Mouse (Mus musculus) megakaryocyte progenitor cell, adult 5-6 weeks (primary cell): Measurements from ENCODE around the gene Aptx. TPM values are rescaled to one million over a fixed set of nuclear protein-coding genes. Genes with fewer than 3 reads are reported as not detected.
A peak's percentile ranks its signal among the peaks of the same experiment; 100 is the strongest.

Source experiments
- ATAC-seq: replicated peaks from 2 replicates; pipeline ENCODE4 v1.8.0; 2016; ENCODE audit warnings: mild to moderate bottlenecking, moderate TSS enrichment, inconsistent platforms; ENCODE audit not compliant: poor library complexity
- total RNA-seq, 2 experiments: library from RNA; stranded (forward) in 1 of 2; stranded (reverse) in 1 of 2; fragments of 157-497, 149-512 nt in 1 of 2; fragments of 200-1000 nt in 1 of 2; gene quantifications; 2 replicates each; pipeline versions ENCODE4 v1.2.3 to v1.2.4; 2015 to 2017

The Aptx gene
- total RNA-seq (2015), result 11.3 and 21.4 TPM in 2 replicates
- total RNA-seq (2017), result 11.2 and 16.5 TPM in 2 replicates

DNA sequence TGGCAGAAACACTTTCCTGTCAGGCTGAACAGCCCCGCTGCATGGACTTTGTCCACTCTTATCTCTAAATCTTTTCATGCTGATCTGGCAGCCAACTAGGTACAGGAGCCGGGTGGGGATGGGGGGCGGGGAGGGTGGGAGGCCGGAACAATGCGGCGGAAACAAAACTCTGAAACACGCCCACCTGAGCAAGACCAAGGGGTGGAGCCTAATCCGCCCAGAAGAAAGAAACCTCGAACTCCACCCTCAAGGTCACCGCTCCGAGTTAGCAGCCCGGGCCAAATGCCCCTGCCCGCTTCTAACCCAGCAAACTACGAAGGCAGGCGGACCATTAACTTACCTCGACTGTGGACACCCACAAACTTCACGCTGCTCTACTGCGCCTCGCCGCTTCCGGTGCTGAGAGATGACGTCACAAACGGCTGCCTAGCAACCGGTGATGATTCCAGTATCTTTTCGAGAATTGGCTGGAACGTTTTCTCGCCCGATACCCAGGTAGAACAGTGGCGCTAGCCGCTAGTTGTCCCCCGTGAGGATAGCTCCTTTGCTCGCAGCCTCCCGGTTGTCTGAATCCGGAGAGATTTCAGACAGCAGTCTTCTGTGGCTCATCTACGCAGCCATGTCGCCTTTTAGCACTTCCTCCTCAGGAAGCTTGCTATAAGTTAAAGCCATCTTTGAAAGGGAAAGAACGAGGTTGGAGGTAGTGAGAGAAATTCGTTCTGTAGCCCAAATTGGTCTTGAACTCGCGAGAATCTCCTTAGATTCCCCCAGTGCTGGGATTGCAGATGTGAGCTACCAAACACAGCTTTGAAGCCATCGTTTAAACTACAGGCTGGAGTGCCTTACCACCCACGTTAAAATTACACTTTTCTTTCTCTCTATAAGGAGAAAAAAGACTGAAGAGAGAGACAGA is at the start of gene Aptx:
TSS of gene Aptx (minus strand) at position 398 of the 913 bp plus-strand sequence.
- peak; percentile 98 for ATAC-seq

DNA sequence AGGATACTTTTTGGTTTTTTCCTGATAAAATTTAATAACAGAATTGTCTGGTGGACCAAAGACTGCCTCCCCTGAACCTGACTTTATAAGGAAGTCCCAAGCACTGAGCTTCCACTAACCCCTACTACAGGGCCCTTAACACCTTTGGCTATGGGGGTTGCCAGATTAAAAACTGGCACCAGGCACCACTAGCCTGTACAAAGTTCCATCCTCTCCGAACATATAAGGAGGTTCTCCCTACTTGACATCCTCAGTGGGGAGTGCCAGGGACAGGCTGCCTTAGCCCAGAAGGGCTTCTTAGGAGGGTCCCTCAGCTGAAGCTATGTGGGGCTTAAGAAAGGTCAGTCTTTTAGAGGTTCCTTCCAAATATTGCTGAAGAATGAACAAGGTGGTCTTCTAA is 32.4 kb upstream of the Aptx start:
- no peak for ATAC-seq

DNA sequence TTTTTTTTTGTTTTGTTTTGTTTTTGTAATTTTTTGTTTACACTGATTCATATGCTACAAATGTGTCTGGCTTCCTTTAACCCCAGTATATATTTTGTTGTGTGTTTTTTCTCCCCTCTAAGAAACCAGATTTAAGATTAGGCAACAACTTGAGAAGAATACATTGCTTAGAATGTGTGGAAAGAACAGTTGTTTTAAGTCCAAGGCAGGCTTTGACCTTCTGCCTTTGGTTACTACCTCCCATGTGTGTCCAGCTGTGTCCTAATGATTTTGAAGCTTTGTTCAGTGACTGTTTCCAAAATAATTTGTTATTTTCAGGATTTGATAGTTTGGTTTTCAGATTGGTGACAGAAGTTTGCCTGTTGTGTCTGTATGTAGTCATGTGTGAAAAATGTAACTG is 28.3 kb upstream of the Aptx start:
- no peak for ATAC-seq

DNA sequence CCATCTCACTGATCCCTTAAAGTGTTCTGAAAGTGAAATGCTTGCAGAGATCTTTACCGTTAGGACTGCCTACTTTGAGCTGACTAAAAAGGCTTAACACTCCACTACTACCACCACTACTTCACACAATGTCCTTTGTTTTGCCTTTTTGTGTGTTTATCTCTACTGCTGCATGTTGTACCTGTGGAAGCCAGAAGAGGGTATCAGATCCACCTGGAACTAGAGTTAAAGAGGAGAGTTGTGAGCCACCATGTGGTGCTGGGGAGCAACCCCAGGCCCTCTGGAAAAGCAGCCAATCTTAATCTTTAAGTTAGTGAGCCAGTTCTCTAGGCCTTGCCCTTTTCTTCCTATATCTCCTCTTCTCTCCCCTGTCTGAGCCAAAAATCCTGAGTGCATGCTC is 24.3 kb upstream of the Aptx start:
- ATAC-seq, result 0 out of 2 replicates have a peak, but pooled peaks have one; percentile 11

DNA sequence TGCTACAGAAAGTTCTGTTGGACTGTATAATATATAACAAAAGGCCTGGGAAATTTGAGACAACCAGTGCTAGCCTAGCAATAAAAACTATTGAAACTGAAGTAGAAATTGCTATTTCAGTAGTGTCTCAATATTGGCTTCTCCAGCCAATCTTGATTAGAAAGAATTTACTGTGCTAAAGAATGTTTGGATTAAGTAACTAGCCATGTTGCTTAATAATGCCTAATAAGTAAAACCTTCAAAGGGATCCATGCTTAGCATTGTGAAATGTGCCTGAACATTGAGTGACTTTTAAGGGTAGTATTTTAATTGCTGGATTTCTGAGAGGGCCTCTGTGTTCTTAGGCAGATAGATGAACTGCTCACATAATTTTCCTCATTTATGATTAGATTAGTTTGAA is 22.6 kb upstream of the Aptx start:
- ATAC-seq, result no peak

DNA sequence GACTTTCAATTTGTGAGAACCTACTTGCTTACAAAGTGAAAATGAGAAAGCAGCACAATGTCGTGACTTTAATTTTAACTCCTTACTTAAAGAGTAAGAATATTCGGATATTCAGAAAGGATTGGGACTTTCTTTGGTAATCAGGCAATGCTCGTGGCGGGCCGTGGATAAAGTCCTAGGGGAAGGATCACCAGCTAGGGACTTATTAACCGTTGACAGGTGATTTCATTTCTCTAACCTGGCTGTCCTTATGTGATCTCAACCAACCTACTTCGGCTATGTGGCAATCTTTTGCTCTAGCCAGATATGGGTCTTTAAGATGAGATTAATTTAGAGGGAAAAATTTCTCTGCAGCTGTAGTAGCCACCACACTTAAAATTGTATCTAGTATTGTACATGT is 22.1 kb upstream of the Aptx start:
- no peak for ATAC-seq

DNA sequence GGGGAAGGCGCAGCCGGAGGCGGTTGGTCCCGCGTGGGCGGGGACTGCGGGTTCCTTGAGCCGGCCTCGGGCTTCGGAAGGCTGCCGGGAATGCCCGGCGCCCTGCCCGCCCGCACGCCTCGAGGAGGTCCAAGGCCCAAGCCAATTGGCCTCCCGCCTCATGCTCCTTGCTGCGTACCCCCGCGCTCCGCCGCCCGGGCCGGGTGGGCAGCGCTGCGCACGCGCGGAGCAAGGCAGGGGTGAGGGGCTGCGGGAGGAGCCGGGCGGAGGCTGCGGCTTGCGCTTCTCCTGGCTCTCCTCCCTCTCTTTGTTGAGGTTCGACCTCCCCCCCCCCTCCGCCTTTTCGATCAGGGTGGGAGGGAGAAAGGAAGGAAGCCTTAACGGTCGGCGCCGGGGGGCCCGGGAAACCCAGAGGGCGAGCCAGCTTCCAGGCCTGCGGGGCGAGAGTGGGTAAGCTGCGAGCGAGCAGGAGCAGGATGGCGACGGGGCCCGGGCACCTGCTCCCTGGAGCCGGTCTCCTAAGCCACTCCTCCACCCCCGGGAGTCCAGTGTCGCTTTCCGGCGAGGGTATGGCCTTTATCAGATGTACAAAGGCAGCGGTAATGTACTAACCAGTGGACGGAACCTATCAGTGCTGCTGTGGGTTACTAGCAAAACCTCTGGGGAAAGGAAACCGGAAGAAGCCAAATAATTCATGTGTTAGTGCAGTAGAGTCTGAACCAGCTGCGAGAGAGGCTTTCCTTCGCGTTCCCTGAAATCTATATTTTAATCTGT is 19.9 kb upstream of the Aptx start:
- peak; percentile 54 for ATAC-seq

DNA sequence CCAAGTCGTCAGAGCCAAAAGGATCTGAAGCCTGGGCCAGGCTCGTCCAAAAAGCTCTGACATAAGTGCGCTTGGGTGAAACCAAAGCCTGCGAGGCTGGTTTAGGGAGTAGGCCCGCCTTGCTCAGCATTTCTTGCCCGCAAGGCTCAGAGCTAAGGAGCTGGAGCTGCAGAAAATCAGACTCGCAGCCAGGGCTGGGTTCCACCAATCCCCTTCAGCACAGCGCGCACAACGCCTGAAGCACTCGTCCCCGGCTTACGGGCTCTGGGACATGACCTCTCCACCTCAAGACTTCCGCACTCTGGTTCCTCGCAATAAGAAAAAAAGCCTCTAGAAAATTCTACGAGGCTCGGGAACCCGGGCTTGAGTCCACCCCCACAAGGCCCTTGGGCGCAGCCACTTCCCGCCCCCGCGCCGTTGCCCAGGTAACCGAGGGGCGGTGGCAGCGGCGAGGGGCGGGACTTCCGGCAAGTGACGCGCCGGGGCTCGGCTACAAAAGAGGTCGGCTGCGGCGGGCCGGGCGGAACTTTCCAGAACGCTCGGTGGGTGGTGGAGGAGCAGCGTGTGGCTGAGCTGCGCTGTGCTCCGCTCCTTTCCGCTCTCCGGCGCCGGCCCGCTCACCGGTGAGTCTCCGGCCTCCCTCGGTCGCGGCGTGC is 19.1 kb upstream of the Aptx start, which contains the start of gene Dnaja1:
TSS of gene Dnaja1 (plus strand) at position 140 of the 656 bp plus-strand sequence.
- peak; percentile 76 for ATAC-seq

DNA sequence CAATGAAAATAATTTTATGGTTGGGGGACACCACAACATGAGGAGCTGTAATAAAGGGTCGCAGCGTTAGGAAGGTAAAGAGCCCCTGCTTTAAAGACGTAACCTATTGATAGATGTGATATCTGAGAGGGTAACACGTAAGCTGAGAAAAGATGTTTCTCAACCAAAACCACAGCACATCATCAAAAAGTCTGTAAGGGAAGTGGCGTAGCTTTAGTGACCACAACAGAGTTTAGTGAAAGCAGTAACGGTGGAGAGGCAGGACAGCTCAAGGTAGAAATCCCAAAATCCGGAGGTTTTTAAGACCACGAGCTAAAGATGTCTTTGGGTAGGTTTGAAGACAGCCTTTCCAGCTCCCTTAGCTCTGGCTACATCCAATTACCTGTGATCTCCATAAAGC is 17.9 kb upstream of the Aptx start:
- ATAC-seq, result peak; percentile 40

DNA sequence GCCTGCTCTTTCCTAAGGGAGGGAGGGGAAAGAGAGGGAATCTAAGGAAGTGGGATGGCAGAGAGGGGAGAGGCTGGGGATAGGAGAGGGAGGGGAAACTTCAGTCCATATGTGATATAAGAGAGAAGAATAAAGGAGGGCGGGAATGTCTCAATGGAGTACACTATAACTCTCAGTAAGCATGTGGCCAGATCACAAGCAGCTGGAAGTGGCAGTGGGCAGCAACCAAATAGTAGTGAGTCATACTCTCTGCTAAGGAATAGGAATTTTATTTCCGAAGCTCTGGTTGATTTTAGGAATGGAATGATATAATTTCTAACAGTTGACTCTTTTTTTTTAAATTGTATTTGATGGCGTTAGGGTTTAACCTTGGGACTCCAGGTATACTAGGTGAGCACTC is 14.1 kb upstream of the Aptx start:
- no peak for ATAC-seq

DNA sequence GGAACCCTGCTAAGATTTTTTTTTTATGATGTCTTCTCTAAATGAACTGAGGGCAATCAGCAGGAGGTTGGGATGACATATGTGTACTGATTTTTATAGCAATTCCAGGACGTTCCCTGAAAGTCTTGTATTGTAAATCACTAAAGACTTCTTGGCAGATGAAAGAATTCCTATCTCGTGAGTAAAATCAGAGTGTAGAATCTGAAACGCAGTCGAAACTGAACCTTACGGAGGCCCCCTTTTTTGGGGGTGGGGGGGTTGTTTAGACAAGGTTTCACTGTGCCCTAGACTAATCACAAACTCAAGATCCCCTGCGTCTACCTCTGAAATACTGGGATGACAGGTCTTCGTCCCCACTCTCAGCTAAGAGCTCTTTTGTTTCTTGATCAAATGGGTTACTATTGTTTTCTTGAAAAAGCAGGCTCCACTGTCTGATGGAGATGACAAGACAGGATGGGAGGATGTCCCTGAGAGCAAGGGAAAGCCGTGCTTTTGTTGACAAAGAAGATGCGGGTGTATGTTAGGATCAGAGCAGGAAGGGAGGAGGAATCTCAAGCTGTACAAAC is 799 bp upstream of the Aptx start:
- ATAC-seq, result no peak

DNA sequence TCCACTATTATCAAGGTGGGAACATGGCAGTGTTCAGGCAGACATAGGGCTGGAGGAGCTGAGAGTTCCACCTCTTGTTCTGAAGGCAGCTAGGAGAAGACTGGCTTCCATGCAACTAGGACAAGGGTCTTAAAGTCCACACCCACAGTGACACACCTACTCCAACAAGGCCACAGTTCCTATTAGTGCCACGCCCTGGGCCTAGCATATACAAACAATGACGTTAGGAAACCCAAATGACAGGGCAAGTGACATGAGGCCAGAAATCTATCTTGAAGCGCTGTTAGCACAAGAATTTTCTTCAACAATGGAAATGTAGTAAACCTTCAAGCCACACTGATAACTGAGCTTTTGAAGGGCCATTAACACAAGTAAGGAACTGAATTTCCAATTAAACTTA is 1.2 kb downstream of the Aptx start:
- ATAC-seq, result no peak

DNA sequence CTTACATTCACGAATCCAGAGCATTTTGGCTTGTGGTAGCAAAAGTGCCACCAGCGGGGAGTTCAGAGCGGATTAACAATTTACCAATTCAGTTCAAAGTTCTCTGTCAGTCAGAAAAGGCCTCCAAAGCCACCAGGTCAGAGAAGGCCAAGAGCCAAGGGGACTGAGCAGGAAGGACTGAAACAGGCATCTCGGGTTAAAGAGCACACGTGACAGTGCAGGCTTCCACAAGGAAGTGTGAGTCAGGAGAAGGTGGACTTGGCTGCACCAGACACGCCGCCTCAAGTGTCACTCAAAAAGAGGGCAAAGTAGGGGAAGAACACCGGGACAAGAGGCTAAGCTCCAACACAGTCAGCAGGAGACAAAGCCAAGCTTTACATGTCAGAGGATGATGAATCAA is 2.8 kb downstream of the Aptx start:
- no peak for ATAC-seq

DNA sequence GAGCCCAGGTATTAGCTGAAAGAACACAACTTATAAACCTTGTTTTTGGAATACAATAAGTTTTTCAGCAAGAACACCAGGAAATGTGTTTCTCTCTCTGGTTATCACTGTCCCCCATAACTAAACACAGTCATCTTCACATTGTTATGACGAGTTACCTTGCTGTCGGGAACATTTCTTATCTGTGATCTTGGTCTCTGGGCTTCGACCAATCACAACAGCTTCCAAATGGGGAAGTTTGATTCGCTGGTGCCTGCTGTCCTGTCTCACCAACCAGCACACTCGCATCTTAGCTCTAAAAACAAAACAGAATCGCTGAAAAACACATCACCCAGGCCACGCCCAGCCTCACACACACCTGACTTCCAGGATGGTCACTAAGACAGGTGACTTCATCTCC is 5.9 kb downstream of the Aptx start:
- ATAC-seq, result no peak

DNA sequence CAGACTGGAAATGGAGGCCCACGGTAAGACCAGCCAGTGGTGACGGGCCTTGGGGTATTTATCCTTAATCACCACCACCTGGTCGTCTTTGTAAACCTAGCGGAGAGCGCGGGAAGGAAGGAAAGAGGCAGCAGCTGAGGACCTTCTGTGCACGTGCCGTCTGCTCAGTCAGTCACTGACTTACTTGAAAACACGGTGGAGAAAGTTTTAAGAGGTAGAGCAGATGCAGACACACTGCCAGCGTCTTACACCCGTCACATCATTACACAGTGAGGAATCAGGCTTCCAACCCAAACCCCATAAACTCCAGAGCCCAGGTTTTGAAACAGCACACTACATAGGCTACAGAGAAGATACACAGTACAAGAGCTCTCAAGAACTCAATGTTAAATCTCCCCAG is 11.9 kb downstream of the Aptx start:
- no peak for ATAC-seq

DNA sequence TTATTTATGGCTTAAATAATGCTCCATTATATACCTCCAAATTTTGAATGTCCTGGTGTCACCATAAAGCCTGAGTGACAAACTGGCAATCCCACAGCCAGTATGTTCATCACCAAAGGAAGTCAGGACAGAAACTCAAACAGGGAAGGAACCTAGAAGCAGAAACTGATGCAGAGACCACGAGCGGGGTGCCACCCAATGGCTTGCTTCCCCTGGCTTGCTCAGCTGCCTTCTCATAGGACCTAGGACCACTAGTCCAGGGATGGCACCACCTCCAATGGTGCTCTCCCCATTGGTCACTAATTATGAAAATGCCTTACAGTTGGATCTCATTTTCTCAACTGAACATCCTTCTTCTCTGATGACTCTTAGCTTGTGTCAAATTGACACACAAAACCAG is 19.7 kb downstream of the Aptx start:
- peak; percentile 32; the same call in 1 of the 2 replicates for ATAC-seq

DNA sequence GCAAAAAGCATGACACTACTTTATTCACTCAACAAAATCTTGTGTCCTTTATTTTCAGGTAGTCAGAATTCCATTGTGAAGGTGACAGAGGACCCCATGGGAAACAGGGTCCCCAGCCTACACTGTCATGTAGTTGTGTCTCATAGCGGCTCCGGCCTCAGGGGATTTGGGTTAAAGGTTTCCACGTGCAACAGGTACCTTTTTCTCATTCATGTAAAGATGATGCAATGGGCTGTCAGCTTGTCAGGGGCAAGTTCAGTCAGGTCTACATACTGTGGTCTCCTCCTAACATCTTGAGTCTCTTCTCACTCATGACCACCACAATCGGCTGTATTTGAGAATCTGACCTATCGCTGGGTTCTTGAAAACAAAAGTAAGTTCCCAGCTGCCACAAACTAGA is 20.6 kb downstream of the Aptx start:
- no peak for ATAC-seq

DNA sequence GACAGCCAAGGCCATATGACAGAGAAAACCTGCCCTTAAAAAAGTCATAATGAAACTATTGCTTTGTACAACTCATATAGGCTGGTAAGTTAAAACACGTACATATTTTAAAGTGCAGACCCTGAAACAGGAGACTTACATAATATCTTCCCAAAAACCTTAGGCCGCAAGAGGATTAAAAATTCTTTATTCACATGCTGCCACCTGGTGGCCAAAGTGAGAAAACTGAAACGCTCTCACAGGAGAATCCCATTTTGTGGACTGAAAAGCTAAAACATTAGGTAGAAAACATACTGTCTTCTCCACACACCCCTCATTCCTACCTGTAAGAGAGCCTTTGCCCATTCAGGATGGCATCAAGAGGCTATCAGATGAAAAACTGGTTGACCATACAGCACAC is 21.1 kb downstream of the Aptx start:
- peak; percentile 30; the same call in 1 of the 2 replicates for ATAC-seq

DNA sequence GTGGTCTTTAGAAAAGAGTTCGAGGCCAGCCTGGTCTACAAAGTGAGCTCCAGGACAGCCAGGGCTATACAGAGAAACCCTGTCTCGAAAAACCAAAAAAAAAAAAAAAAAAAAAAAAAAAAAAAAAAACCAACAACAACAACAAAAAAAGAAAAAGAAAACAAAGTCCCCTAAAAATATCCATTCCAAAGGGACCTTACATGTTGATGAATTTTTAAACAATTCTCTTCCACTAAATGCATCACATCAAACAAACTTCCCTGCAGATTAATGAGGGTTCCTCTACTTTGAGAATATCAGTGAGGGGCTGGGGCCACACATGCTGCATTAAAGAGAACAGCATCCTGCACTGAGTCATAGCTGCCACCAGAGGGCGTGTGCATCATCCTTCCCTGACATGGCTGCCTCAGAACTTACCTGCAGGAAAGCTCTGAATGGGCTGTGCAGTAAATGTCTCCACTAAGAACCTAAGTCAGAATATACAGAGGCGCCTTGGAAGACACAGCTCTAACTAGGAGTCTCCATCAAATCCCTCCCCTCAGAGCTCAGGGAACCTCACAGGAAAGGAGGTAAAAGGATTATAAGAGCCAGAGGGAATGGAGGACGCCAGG is 22.6 kb downstream of the Aptx start:
- ATAC-seq, result peak; percentile 93

DNA sequence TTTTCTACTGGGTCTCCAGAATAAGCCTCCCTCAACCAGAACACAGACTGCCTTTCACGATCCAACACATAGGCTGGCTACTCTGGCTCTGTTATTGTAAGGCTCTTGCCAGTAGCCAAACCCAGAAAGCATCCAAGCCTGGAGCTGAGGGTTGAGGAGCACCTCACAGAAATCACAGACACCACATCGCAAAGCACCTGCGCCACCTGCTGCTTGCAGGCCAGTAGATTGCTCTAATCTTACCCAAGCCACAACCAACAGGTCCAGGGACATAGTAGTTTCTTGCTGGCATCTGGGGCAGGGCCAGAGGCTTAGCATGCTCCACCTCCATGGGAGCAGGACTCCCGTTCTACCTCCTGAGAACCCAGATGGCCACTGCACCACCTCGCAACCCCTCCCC is 25.9 kb downstream of the Aptx start:
- ATAC-seq, result peak; percentile 51

DNA sequence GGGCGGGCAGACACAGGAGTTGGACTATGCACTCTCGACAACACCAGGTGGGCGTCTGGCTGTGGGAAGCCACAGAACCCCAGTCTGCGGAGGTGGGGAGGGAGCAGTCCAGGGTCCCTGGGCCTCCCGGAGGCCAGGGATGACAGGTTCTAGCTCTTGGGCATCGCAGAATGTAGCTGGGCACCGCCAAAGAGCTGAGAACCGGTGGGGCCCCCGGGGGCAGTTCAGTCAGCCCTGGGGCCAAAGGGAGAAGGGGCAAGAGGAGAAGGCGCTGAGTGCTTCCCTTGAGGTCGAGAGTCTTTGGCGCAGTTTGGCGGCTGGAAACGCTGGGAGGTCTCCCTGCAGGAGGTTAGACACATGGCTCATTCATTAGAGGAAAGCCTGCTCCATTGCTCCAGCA is 26.7 kb downstream of the Aptx start:
- no peak for ATAC-seq
